Mouse (Mus musculus): Measurements from ENCODE around the gene Zfp692.

DNA sequence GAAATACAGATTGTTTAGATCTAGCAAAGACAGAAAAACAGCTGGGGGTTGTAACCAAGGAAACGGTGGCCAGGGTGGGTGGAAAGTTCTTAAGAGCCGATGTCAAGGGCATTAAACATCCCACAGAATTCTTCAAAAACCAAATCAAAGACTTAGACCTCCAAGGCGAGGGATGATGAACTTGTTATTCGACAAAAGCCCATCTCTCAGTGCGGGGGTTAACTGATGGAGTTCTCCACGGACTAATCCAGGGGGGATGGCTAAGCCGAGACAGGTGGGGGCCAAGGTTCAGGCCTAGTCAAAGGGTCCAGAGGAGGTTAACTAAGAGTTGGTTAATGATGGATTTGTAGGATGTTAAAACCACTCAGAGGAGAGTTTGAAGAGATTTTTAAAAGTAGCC, 3.3 kb upstream of the Zfp692 start:
- TF ChIP-seq CTCF (IDR thresholded peaks at IDR 0.05; ENCODE audit: low read depth) (no peak), EP300 (optimal IDR thresholded peaks at IDR 0.05) (no peak)
